Mouse (Mus musculus) brain, embryonic 14.5 days (tissue): Measurements from ENCODE around the gene Car11. TPM values are rescaled to one million over a fixed set of nuclear protein-coding genes. Genes with fewer than 3 reads are reported as not detected.

ENCODE experiments used
- DNase-seq: peaks from one replicate; pipeline ENCODE4 v3.0.0-alpha.2; 2011; ENCODE audit warnings: low read depth
- CTCF ChIP-seq: fragments of 200-500 bp; IDR thresholded peaks from 2 replicates; pipeline ENCODE4 v1.5.1; 2012; ENCODE audit warnings: inconsistent platforms, mild to moderate bottlenecking, moderate library complexity, borderline replicate concordance; ENCODE audit not compliant: insufficient read depth, insufficient read length; ENCODE audit errors: extremely low read depth
- POLR2A ChIP-seq: fragments of 200-500 bp; IDR thresholded peaks from 2 replicates; pipeline ENCODE4 v1.6.1; 2012; ENCODE audit warnings: mild to moderate bottlenecking, inconsistent platforms, borderline replicate concordance; ENCODE audit not compliant: poor library complexity, insufficient read depth, insufficient read length, severe bottlenecking; ENCODE audit errors: extremely low read depth
- polyA plus RNA-seq: library from polyadenylated mRNA; depleted of rRNA; stranded (reverse); fragments of >200 nt; gene quantifications from 2 replicates; pipeline ENCODE4 v1.2.3, GENCODE M21; 2012

Car11 gene
- polyA plus RNA-seq, 1 experiment: 81.4 TPM

DNA sequence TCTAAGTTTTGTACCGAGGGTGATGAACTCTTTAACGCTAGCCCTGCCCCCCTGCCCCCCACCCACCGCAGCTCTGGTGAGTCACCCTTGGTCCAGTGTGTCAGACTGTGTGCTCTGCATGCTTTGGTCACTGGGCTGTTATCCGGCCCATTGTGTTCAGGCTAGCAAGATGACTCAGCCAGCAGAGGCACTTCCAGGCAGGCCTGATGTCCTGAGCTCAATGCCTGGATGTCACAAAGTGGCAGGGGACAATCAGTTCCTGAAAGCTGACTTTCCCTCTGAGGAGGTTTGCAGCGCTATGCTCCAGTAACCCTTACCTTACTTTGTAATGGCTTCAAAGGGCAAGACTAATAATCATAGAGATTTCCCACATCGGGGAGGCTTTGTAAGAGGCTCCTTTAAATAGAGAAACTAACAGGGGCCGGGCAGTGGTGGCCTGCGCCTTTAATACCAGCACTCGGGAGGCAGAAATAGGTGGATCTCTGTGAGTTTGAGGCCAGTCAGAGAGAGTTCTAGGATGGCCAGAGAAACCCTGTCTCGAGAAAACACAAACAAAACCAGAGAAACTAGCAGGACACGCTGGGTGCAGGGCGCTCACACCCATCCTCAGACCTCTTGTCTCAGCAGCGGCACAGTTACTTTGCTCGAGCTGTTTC, 19.5 kb upstream of the Car11 start:
- DNase-seq: no peak
- TF ChIP-seq POLR2A (no peak), CTCF (no peak)

- DNase-seq: no peak
- TF ChIP-seq POLR2A: no peak
- TF ChIP-seq CTCF: no peak
These were observed 18.5 kb upstream of the Car11 start for GRCm38 (mm10) chr7:45681046-45681736.

- TF ChIP-seq CTCF (peak; percentile 100), POLR2A (peak; percentile 47; the same call in 1 of the 2 replicates)
These were observed 17.2 kb upstream of the Car11 start for GRCm38 (mm10) chr7:45682144-45683126.

GRCm38 (mm10) chr7:45683396-45684050, 16.1 kb upstream of the Car11 start, which contains the start of gene Ntn5:
Gene Ntn5, plus strand, starts transcription at chr7:45684022.
- DNase-seq: no peak
- TF ChIP-seq POLR2A (no peak), CTCF (no peak)

More at GRCm38 (mm10) chr7:45682144-45683126, 17.2 kb upstream of the Car11 start:
- peak; percentile 95 for DNase-seq

GRCm38 (mm10) chr7:45685811-45686210, 13.8 kb upstream of the Car11 start:
- TF ChIP-seq CTCF: no peak
- TF ChIP-seq POLR2A: no peak
- DNase-seq: no peak

DNA sequence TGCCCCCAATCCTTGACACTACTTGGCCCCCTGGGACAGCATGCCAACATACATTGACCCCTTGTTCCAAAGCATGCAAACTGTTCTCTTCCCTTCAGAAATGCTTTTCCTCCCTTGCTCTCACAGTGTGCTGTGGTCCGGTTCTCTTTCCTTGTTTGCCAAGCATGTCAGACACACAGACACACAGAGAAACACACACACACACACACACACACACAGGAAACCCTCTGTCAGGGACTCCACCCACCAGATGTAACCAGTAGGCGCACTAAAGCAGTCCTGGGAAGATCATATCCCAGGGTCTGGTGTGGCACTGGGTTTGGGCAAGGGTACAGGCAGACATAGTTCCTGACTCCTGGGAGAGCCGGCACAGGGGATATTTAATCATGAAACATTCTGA, 12.8 kb upstream of the Car11 start:
- no peak for DNase-seq
- TF ChIP-seq POLR2A: no peak
- TF ChIP-seq CTCF: no peak

DNA sequence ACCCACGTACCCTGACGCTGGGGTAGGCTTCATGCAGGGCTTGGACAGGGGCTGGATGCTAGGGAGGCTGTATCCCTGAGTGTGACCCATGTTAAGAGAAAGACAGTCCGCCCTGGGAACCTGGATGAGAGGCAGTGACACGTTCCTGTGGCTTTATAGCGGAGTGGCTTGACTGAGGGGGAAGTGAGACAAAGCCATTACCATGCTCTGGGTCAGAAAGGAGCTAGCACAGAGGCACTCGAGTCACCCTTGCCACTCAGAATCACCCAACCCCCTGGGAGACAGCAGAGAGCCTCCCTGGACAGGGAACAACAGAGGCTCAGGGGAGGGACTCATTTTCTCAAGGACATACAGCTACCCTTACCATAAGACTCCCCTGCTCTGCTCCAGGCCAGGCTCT, 10.5 kb upstream of the Car11 start:
- TF ChIP-seq POLR2A (no peak), CTCF (no peak)
- DNase-seq: no peak

DNA sequence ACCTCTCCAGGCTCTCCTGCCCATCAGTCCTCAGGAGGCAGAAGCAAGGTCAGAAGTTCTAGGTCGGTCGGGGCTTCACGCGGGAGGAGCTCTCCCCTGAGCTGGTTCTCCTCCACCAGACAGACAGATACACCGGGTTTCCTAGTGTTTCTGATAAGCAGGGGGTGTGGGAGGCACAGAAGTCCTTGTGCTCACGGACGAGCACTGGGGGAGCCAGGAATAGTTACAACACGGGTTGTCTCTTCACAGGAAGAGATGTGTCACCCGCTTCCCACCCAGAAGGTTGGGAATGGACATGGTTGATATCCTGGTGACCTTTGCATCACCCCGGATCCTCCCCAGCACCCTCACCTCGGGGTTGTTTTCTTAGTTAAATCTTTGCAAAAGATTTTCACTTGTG, 9.8 kb upstream of the Car11 start:
- TF ChIP-seq POLR2A (no peak), CTCF (no peak)

GRCm38 (mm10) chr7:45692364-45692763, 7.3 kb upstream of the Car11 start:
- no peak for TF ChIP-seq POLR2A
- TF ChIP-seq CTCF: no peak
- no peak for DNase-seq

More for the DNA sequence above, 9.8 kb upstream of the Car11 start:
- DNase-seq: no peak

- no peak for TF ChIP-seq CTCF
- no peak for TF ChIP-seq POLR2A
- DNase-seq: no peak
These were observed 5.6 kb upstream of the Car11 start, which contains the start of gene Sec1 for GRCm38 (mm10) chr7:45693921-45694591. Gene Sec1, minus strand, starts transcription at chr7:45694402.
